Mouse (Mus musculus) midbrain, embryonic 15.5 days (tissue): ENCODE measurements around the gene Mpped1. TPM values are rescaled to one million over a fixed set of nuclear protein-coding genes. Genes with fewer than 3 reads are reported as not detected.

ENCODE experiments used
- ATAC-seq: fragments of 200-750 bp; cut with Nextera tagmentation; replicated peaks from 2 replicates; pipeline ENCODE4 v1.8.0; 2017; ENCODE audit warnings: moderate TSS enrichment
- H3K27ac ChIP-seq: fragments of 300-500 bp; sonication (generic); 2 replicates; pipeline ENCODE4 v1.5.1; 2015; ENCODE audit warnings: mild to moderate bottlenecking, inconsistent platforms
- H3K27me3 ChIP-seq: fragments of 300-500 bp; sonication (generic); replicated peaks from 2 replicates; pipeline ENCODE4 v1.6.1; 2015; ENCODE audit warnings: inconsistent platforms
- H3K36me3 ChIP-seq: fragments of 300-500 bp; sonication (generic); replicated peaks from 2 replicates; pipeline ENCODE4 v1.6.1; 2015; ENCODE audit warnings: inconsistent platforms
- H3K4me1 ChIP-seq: fragments of 300-500 bp; sonication (generic); 2 replicates; pipeline ENCODE4 v1.6.1; 2015; ENCODE audit warnings: inconsistent platforms
- H3K4me2 ChIP-seq: fragments of 300-500 bp; sonication (generic); 2 replicates; pipeline ENCODE4 v1.6.1; 2015; ENCODE audit warnings: inconsistent platforms, mild to moderate bottlenecking, moderate library complexity
- H3K4me3 ChIP-seq: fragments of 300-500 bp; sonication (generic); 2 replicates; pipeline ENCODE4 v1.5.1; 2015; ENCODE audit warnings: mild to moderate bottlenecking, inconsistent platforms
- H3K9ac ChIP-seq: fragments of 300-500 bp; sonication (generic); 2 replicates; pipeline ENCODE4 v1.6.1; 2015; ENCODE audit warnings: mild to moderate bottlenecking, inconsistent platforms
- H3K9me3 ChIP-seq: fragments of 300-500 bp; sonication (generic); 2 replicates; pipeline ENCODE4 v1.6.1; 2016; ENCODE audit warnings: inconsistent platforms
- WGBS: fragments of 180-500 bp; shearing (Covaris S2); methylation state at CpG from one replicate; pipeline ENCODE4 v1.1.7; 2015; ENCODE audit warnings: mixed read lengths; 5-methylcytosine and 5-hydroxymethylcytosine counted together
- polyA plus RNA-seq: library from polyadenylated mRNA; unstranded; fragments of >200 nt; fragmentation: Nextera tagmentation; extraction: Ambion mirVana; gene quantifications from 2 replicates; pipeline ENCODE4 v1.2.1, GENCODE M21; 2015

Gene Mpped1
- polyA plus RNA-seq, 1 experiment from 2014 or later, result 24.8 TPM

DNA sequence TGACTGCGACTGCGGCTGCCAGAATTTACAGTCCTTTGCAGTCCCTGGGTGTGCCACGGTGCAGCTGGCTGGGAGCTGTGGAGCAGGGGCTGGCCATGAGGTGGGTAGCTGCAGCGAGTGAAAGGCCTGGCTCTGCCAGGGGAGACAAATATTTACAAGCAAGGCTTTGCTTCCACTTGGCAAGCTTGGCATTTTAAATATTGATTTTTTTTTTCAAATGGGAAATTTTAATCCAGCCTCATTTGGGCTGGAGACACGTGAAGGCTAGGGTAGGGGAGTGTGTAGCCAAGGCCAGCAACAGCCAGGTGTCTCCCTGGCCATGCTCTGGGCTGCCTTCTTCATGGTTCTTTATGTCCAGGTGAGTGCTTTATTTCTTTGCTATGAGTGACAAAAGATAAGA, 21.7 kb downstream of the Mpped1 start:
- no peak overlapping the region for H3K9ac ChIP-seq
- WGBS, result 61% methylated on average over 5 of the region's 5 CpGs
- no peaks in the 10 kb centered on the region for H3K9me3 ChIP-seq
- ATAC-seq, result no peak
- H3K36me3 ChIP-seq, result no peaks in the 10 kb centered on the region
- no peak overlapping the region for H3K4me3 ChIP-seq
- H3K4me1 ChIP-seq, result peaks cover 12% of the 10 kb centered on the region
- H3K4me2 ChIP-seq, result no peak overlapping the region
- H3K27me3 ChIP-seq, result no peaks in the 10 kb centered on the region
- H3K27ac ChIP-seq, result no peak overlapping the region

DNA sequence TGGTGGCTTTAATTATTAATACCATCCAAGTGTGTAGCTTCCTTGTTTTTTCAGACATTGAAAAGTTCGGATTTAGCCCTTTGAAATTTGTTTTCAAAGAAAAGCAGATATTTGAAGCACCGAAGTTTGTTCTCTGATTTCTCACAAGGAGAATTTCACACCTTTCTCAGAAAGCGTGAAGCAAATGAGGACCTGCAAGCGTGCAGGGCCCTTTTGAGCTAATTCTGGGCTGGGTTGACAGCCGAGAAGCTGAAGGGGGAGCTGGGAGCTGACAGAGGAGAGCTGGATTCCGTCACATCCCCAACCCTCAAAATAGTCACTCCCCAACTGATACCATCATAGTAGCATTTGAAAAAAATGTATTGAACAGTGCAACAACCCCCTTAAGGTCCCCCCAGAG, 34.8 kb downstream of the Mpped1 start:
- Histone ChIP-seq H3K27ac (no peak overlapping the region), H3K4me1 (no peaks in the 10 kb centered on the region), H3K4me2 (no peak overlapping the region), H3K27me3 (no peaks in the 10 kb centered on the region), H3K4me3 (no peak overlapping the region), H3K9ac (no peak overlapping the region), H3K36me3 (no peaks in the 10 kb centered on the region), H3K9me3 (no peaks in the 10 kb centered on the region)
- 84% methylated on average over 6 of the region's 6 CpGs for WGBS
- ATAC-seq, result no peak

DNA sequence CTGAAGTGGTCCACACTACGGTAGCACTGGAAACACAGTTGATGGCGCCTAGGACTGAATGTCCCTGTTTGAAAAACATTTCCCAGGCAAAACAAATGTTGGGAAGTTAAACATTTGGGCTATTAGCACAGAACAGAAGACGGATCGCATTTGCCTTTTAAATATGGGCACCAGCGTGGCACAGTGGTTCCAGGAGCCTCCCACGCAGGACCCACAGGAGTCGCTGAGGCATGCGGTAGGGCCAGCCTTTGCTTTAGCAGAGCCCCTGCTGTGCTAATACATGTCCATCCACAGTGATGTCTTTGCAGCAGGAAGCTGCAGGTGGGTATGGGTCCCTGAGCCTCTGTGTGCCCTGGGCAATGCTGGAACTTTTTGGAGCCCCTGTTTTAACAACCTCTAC, 48.7 kb downstream of the Mpped1 start:
- Histone ChIP-seq H3K36me3 (no peaks in the 10 kb centered on the region), H3K4me2 (no peak overlapping the region)
- WGBS, result 82% methylated on average over 8 of the region's 8 CpGs

GRCm38 (mm10) chr15:83829226-83829625, 50.0 kb downstream of the Mpped1 start:
- H3K27ac ChIP-seq, result no peak overlapping the region

More for the DNA sequence above, 48.7 kb downstream of the Mpped1 start:
- Histone ChIP-seq H3K9ac (no peak overlapping the region), H3K27me3 (no peaks in the 10 kb centered on the region), H3K4me1 (no peaks in the 10 kb centered on the region), H3K4me3 (no peak overlapping the region), H3K9me3 (no peaks in the 10 kb centered on the region), H3K27ac (no peak overlapping the region)
- ATAC-seq, result no peak

GRCm38 (mm10) chr15:83832265-83832664, 53.0 kb downstream of the Mpped1 start:
- Histone ChIP-seq H3K9me3 (no peaks in the 10 kb centered on the region), H3K4me2 (no peak overlapping the region), H3K36me3 (no peaks in the 10 kb centered on the region), H3K27me3 (no peaks in the 10 kb centered on the region), H3K4me1 (no peaks in the 10 kb centered on the region), H3K9ac (no peak overlapping the region), H3K27ac (no peak overlapping the region), H3K4me3 (no peak overlapping the region)
- WGBS, result 58% methylated on average over 6 of the region's 6 CpGs
- ATAC-seq, result no peak

More at GRCm38 (mm10) chr15:83829226-83829625, 50.0 kb downstream of the Mpped1 start:
- Histone ChIP-seq H3K9me3 (no peaks in the 10 kb centered on the region), H3K36me3 (no peaks in the 10 kb centered on the region), H3K9ac (no peak overlapping the region), H3K4me2 (no peak overlapping the region), H3K27me3 (no peaks in the 10 kb centered on the region), H3K4me3 (no peak overlapping the region), H3K4me1 (no peaks in the 10 kb centered on the region)
- 74% methylated on average over 13 of the region's 13 CpGs for WGBS
- ATAC-seq, result no peak

DNA sequence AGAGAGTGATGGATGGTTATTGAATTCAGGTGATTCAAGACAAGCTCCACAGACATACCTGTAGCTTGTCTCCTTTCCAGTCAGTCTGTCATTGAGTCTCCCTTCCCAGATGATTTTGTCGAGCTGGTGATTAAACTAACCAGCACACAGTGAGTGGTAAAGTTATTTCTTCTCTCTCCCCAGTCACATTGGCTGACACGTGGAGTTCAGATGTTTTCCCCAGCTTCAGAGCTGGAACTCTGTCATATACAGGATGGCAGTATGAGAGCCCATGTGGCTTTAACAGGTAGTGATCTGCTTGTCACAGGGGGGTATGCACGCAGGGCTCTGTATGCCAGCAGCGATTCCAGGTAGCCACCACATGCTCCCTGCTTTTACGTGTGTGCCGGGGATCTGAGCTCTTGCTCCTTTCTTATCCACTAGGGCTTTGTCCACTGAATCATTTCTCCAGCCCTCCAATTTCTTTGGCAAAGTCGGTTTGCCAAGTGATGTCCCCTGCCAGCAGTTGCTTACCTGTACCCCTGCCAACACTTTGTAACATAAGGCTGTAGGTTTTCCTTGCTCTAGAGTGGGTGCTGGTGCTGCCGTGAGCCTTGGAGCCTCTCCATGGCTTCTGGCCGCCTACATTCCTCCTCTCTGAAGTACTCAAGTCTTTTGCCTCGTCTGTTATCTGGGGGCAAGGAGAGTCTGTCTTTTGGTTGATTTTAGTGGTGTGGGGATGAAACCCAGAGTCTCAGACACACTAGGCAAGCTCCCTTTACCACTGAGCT, 61.9 kb downstream of the Mpped1 start:
- 80% methylated on average over 10 of the region's 10 CpGs for WGBS
- peaks cover 19% of the 10 kb centered on the region for H3K4me1 ChIP-seq
- no peaks in the 10 kb centered on the region for H3K9me3 ChIP-seq
- H3K27ac ChIP-seq, result no peak overlapping the region
- no peaks in the 10 kb centered on the region for H3K36me3 ChIP-seq
- H3K27me3 ChIP-seq, result 0 out of 2 replicates have a peak, but pooled peaks cover 3% of the 10 kb centered on the region
- H3K4me2 ChIP-seq, result no peak overlapping the region
- H3K4me3 ChIP-seq, result no peak overlapping the region
- no peak for ATAC-seq
- no peak overlapping the region for H3K9ac ChIP-seq

DNA sequence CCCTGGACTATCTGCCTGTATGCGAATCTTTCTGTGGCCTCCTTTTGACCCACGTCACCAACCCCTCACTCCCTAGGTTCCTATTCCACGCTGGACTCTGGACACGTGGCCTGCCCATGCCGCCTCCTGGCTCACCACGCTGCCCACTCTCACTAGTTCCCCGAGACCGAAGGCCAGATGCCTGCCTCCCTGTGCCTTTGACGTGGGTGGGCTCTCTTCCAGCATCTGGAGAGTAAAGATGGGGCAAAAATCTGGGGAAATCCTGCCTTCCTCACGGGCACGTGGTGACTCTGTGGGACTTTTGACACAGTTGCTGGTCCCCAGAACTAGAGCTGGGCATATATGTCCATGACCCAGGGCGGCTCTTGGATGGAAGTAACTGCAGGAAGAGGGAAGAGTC, 63.2 kb downstream of the Mpped1 start:
- WGBS, result 71% methylated on average over 12 of the region's 12 CpGs
- Histone ChIP-seq H3K9ac (no peak overlapping the region), H3K27me3 (0 out of 2 replicates have a peak, but pooled peaks cover 3% of the 10 kb centered on the region), H3K36me3 (no peaks in the 10 kb centered on the region), H3K4me2 (no peak overlapping the region), H3K27ac (no peak overlapping the region), H3K4me1 (peaks cover 32% of the 10 kb centered on the region), H3K4me3 (no peak overlapping the region), H3K9me3 (no peaks in the 10 kb centered on the region)
- ATAC-seq, result no peak

GRCm38 (mm10) chr15:83842915-83843789, 63.9 kb downstream of the Mpped1 start:
- ATAC-seq, result peak; percentile 37; the same call in 1 of the 2 replicates
- Histone ChIP-seq H3K9me3 (no peaks in the 10 kb centered on the region), H3K9ac (no peak overlapping the region), H3K4me2 (no peak overlapping the region), H3K4me1 (peaks cover 39% of the 10 kb centered on the region), H3K27ac (0 out of 2 replicates have a peak overlapping the region, but pooled peaks have one; percentile 3), H3K4me3 (no peak overlapping the region), H3K27me3 (0 out of 2 replicates have a peak, but pooled peaks cover 3% of the 10 kb centered on the region), H3K36me3 (no peaks in the 10 kb centered on the region)
- 25% methylated on average over 22 of the region's 22 CpGs for WGBS

- 19% methylated on average over 11 of the region's 11 CpGs for WGBS
- ATAC-seq, result peak; percentile 19; the same call in 1 of the 2 replicates
- Histone ChIP-seq H3K27ac (no peak overlapping the region), H3K9ac (no peak overlapping the region), H3K4me3 (no peak overlapping the region), H3K4me1 (peaks cover 52% of the 10 kb centered on the region), H3K4me2 (no peak overlapping the region), H3K9me3 (no peaks in the 10 kb centered on the region), H3K27me3 (0 out of 2 replicates have a peak, but pooled peaks cover 3% of the 10 kb centered on the region), H3K36me3 (no peaks in the 10 kb centered on the region)
Observed at GRCm38 (mm10) chr15:83845734-83846133, 66.5 kb downstream of the Mpped1 start.

- Histone ChIP-seq H3K9ac (no peak overlapping the region), H3K4me1 (peaks cover 52% of the 10 kb centered on the region), H3K27me3 (0 out of 2 replicates have a peak, but pooled peaks cover 3% of the 10 kb centered on the region), H3K4me2 (no peak overlapping the region), H3K9me3 (no peaks in the 10 kb centered on the region), H3K4me3 (no peak overlapping the region), H3K27ac (no peak overlapping the region), H3K36me3 (no peaks in the 10 kb centered on the region)
- WGBS, result 36% methylated on average over 8 of the region's 8 CpGs
- ATAC-seq, result no peak
Observed at GRCm38 (mm10) chr15:83846592-83846991, 67.3 kb downstream of the Mpped1 start.

DNA sequence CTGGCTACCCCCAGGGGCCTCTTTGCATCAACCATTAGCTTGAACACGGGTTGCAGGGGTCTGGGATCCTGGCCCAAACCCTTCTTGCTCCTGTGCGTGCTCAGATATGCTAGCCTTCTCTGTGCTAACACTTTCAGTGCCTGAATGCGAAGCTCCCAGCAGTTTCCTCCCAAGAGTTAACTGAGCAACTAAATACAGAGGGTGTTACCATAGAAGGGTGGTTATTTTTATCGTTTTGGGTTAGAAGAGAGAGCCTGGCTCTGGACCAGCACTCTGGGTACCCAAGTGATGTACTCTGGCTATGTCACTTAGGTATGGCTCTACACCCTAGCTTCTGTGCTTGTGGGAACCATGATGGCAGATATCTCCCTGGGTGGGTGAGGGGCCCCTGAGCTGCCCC, 68.2 kb downstream of the Mpped1 start:
- H3K9ac ChIP-seq, result no peak overlapping the region
- H3K4me2 ChIP-seq, result no peak overlapping the region
- no peak for ATAC-seq

DNA sequence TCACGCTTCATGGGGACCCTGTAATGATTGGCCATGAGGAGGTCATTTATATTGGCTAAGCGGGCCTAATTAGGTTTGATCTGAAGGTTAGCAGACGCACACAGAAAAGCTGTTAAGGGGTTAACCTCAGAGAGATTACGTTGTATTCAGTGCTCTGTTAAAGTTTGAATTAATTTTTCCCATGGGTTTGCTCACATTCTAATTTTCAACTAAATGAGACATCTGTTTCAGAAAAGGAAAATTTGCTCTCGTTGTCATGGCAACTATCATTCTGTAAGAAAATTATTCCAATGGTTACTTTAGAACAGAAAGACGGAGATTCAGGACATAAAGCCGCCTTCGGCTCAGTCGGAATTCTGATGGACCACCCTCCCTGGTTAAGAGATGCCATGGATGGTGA, 68.9 kb downstream of the Mpped1 start:
- peak; percentile 18; the same call in 1 of the 2 replicates for ATAC-seq
- Histone ChIP-seq H3K4me3 (no peak overlapping the region), H3K4me2 (no peak overlapping the region), H3K27ac (peak overlapping the region; percentile 76), H3K27me3 (0 out of 2 replicates have a peak, but pooled peaks cover 3% of the 10 kb centered on the region), H3K4me1 (peaks cover 48% of the 10 kb centered on the region), H3K9me3 (no peaks in the 10 kb centered on the region), H3K9ac (no peak overlapping the region), H3K36me3 (no peaks in the 10 kb centered on the region)
- WGBS, result 35% methylated on average over 9 of the region's 9 CpGs

More for the DNA sequence above, 68.2 kb downstream of the Mpped1 start:
- H3K9me3 ChIP-seq, result no peaks in the 10 kb centered on the region
- H3K4me1 ChIP-seq, result peaks cover 52% of the 10 kb centered on the region
- H3K4me3 ChIP-seq, result no peak overlapping the region
- H3K36me3 ChIP-seq, result no peaks in the 10 kb centered on the region
- 0 out of 2 replicates have a peak, but pooled peaks cover 3% of the 10 kb centered on the region for H3K27me3 ChIP-seq
- H3K27ac ChIP-seq, result peak overlapping the region; percentile 76
- 63% methylated on average over 4 of the region's 4 CpGs for WGBS
